Mouse (Mus musculus): Measurements from ENCODE around the gene Sec14l2. TPM values are rescaled to one million over a fixed set of nuclear protein-coding genes. Genes with fewer than 3 reads are reported as not detected.

Gene Sec14l2
- total RNA-seq, 2 experiments from 2014 or later, result 24.3 to 26.8 TPM

DNA sequence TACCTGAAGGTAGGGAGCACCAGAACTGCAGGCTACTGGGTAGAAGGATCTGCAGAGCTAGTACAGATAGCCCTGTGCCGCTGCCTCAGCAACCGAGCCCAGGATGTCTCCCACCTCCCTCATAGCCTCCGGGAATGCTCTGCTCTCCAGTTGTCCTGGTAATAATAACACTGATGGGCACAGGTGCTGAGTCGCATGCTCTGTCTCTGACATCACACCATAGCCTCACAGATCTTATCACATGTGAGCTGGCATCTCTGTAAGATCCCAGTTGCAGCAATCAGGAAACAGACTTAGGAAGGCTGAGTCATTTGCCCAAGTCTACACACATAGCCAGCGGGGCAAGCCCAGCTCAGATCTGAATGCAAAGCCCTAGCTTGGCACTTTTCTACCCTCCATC is 21.4 kb downstream of the Sec14l2 start:
- no peak for DNase-seq (ENCODE audit: low spot score in 2 of 2)

GRCm38 (mm10) chr11:4099447-4099846 is 23.8 kb downstream of the Sec14l2 start:
- peak in 1 of 2 experiments; percentile 42 for DNase-seq (ENCODE audit: low spot score in 2 of 2)

GRCm38 (mm10) chr11:4098816-4099215 is 24.4 kb downstream of the Sec14l2 start:
- no peak for DNase-seq (ENCODE audit: low spot score in 2 of 2)

- DNase-seq (ENCODE audit: low spot score in 2 of 2), result no peak
These were observed 25.1 kb downstream of the Sec14l2 start for GRCm38 (mm10) chr11:4098120-4098519.

- DNase-seq (ENCODE audit: low spot score in 2 of 2), result peak; percentile 36 to 38
These were observed 26.1 kb downstream of the Sec14l2 start for GRCm38 (mm10) chr11:4097091-4097621.

DNA sequence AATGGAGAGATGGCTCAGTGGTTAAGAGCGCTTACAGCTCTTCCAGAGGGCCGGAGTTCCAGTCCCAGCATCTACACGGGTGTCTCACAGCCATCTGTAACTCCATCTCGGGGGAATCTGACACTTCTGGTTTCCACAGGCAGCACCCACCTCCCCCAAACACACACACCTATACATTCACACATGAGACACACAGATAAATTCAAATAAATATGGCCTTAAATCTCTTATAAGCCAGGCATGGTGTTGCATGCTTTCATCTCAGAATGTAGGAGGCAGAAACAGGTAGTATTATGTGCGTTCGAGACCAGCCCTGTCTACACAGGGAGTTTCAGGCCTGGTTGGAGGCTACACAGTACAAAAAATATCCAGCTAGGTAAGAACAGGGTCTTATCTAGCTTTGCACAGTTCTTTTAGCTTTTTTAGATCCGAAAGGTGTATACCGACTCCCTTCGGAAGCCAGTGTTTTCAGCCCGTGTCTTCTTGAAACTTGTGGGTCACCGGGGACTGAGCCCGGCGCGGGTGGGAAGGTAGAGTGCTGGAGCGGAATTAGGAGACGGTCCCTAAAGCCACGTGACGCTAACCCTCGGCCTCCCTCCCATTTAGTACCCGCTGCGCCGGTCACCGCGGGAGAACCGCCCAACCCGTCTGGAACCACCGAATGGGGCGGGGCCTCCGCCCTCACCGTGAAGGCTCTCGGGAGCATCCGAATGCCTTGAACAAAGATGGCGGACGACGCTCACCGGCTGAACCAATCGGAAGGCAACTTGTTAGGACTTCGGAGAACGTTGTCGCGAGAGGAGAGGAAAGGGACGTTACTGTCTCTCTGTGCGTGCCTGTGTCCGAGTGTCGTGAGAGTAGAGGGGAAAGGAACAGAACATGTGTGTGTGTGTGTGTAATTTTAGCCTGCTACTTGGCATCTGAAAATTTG is 26.9 kb downstream of the Sec14l2 start:
- DNase-seq (ENCODE audit: low spot score in 2 of 2), result peak; percentile 96 to 98

GRCm38 (mm10) chr11:4095171-4096053 is 27.8 kb downstream of the Sec14l2 start, which contains the start of gene Mtfp1:
Gene Mtfp1, minus strand, starts transcription at chr11:4095445.
- peak; percentile 54 to 66 for DNase-seq (ENCODE audit: low spot score in 2 of 2)

DNA sequence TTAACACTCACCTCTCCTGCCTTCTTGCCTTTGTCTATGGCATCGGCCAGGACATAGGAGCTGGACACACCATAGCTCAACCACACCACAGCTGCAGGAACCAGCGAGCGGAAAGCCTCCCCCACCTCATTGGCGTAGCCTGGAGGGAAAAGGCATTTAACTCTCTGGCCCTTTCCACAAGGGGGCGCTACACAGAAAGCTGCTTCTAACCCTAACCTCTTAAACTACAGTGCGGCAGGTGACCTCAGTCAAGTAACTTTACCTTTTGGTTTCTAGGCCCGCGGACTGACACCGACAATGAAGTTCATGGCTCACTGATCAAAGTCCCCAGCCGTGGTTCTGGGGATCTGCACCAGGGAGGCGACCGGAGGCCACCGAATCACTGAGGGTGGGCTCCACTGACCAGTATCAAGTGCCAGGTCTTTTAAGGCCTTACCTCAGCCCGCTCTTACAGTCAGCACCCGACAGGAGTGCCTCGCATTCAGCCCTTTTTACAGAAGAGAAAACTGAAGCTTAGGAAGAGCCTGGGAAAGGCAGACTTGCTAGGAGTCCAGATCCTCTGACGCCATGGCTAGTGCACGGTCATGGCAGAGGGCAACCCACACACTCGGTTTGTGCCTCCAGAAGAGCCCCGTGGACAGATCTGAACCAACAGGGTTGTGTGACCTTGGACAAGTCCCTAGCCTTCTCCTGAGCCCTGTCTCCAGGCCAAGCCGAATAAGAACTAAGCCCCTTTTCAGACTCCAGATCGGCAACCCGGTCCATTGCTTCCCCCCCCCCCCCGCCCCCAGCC is 28.6 kb downstream of the Sec14l2 start:
- peak; percentile 77 to 84 for DNase-seq (ENCODE audit: low spot score in 2 of 2)

GRCm38 (mm10) chr11:4093459-4094377 is 29.5 kb downstream of the Sec14l2 start:
- DNase-seq (ENCODE audit: low spot score in 2 of 2), result no peak

GRCm38 (mm10) chr11:4087267-4087666 is 35.9 kb downstream of the Sec14l2 start:
- DNase-seq (ENCODE audit: low spot score in 2 of 2), result peak; percentile 26

DNA sequence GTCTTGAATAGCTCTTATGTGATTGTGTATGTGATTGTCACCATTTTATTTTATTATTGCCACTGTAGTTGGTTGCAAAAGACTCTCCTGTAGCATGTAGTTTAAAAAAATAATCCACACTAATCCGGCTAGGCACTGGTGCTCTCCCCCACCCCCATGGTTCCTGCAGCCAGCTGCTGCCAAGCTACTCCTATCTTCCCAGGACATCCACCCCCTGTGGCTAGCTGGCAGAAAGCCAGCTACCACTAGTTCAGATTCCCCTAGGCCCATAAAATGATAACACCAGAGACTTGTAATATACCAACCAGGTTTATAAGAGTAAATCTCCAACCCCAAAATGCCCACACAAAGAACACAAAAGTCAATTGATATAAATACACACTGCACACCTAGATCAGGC is 37.0 kb downstream of the Sec14l2 start:
- DNase-seq (ENCODE audit: low spot score in 2 of 2), result no peak

DNA sequence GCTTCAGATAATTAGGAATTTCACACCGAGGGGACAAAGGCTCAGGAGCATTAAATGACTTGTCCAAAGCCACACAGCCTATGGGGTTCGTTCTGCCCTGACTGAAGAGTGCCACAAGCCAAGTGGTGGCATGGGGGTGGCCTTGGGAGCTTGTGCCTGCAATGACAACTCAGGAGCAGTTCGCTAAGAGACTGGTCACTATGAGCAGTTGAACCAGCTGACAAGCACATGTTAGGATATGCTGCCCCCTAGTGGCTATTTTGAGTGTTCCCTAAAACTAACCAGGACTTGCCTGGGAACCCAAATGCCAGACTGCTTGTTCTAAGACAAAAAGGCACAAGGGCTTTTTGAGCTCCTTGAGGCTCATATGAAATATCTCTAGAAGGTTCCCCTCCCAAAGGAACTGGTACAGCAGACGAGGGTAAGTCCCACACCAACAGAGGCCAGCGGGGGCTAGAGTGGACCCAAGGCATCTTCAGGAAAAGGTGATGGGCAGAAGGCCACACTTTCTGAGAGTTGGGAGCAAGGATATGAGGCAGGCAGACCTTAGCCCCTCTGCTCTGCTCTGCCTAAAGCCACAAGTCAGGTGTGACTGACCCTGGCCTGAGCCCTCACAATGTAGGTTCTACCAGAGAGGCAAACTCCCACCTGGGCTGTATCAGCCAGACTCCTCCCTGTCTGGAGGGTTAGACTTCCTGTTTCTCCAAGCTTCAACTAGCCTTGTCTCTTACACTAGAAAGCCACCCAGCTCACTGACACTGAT is 39.7 kb downstream of the Sec14l2 start:
- DNase-seq (ENCODE audit: low spot score in 2 of 2), result peak; percentile 70 to 79

DNA sequence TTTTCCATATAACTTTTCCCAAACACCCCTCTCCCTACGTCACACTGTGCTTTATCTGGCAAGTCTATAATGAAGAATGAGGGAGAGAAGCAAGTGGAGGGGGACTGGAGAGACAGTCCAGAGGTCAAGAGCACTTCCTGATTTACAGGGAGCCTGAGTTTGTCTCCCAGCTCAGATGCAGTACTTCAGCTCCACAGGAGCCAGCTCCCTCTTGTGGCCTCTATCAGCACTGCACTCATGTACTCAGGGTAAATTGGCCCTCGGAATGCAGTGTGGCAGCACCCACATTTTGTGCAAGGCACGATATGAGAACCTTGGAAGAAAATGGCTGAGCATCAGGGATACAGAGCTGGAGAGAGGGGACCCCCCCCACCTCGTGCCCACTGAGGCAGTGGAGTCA is 43.0 kb downstream of the Sec14l2 start:
- peak; percentile 79 to 80 for DNase-seq (ENCODE audit: low spot score in 2 of 2)

DNA sequence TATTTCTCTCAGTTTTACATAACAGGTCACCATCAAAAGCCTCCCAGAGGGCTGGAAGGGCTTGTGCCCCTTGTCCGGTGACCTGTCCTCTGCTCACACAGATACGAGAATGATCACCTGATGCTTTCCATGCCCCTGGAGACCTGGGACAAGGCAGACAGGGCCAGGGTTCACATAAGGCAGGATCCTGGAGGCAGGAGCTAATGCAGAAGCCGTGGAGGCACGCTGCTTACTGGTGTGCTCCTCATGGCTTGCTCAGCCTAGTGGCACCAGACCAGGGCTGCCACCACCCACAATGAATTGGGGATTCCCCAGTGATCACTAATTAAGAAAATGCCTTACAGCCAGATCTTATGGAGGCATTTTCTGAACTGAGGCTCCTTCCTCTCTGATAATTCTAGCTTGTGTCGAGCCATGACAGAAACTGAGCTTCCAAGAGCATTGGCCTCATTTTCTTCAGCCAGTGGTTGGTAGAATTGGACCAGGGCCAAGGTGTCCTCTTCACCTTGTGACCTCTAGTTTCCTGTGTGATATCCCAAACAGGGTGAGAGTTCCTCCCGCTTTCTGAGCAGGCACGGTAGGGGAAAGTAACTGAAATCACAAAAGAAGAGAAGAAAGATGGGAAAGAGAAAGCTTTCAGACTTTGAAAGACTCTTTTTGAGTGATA is 44.8 kb downstream of the Sec14l2 start:
- DNase-seq (ENCODE audit: low spot score in 2 of 2), result no peak

DNA sequence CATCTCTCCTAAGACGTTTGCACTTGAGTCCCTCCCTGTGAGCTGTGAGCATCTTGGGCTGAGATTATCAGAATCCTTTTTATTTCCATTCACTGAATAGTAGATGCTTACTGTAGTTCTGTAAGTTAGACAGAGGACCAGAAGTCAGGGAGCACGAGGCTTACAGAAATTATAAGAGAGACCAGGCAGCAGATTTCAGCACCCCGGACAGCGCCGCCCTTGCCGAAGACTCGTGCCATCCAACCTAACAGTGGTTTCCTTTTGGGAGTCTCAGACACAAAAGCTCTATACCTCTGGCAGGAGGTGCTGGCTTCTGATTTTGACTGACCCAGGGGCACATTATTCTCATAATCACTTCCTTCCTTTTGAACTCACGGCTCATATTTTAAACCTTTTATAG is 46.6 kb downstream of the Sec14l2 start:
- DNase-seq (ENCODE audit: low spot score in 2 of 2), result no peak

DNA sequence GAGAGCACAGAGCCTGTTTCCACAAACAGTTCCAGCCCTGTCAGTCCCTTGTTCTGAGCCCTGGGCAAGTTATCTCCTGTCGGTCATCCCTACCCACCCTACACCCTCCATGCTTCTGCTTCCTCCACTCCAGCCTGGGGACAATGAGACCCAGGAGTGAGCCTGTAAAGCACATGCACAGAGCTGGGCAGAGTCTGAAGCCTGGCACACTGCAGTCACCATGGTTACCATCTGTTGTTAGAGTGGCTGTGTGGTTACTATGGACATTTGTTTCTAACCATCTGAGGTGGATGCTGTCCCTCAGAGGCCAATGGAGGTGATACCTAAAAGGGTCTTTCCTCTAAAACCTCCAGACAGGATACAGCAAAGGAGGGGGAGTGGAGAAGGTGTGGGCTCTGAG is 53.6 kb downstream of the Sec14l2 start:
- DNase-seq (ENCODE audit: low spot score in 2 of 2), result peak in 1 of 2 experiments; percentile 39

DNA sequence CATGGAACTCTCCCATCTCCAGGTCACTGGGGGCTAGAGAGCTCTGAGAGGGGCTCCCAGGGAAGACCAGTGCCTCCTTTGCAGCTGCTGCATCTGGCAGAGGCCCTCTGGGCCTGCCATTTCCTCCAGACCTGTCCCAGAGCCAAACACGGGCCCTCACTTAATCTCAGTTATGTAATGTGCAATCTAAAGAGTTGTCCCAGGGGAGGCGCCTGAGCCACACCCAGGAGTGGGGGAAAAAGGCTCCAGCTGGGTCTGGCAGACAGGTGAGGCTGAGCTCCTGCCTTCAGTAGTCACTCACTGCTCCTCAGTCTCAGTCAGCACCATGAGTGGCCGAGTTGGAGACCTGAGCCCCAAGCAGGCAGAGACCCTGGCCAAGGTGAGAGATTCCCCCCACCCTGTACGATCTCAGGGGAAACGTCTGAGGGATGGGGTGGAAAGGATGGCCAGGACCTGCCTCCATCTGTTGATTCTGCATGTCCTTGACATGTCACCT is 58.5 kb downstream of the Sec14l2 start, which contains the start of gene Sec14l3:
Sec14l3 (plus strand) TSS at position 215 of the 496 bp plus-strand sequence.
- DNase-seq (ENCODE audit: low spot score in 2 of 2), result no peak

DNA sequence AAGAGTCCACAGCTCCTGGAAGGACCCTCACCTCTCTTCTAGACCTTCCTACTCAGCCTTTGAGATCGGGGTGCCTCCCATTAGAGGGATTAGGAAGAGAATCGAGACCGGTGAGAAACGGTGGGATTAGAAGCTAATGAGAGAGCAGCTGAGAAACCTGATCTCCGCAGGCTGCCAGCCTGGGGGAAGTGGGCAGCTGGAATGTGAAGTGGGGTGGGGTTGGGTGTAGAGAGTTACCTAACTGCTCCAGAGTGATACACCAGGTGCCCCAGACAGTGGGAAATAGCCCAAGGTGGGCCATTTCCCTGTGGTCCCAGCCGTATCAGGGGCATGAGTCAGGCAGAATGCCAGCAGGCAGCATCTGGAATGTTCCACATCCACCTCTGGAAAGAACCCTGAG is 60.2 kb downstream of the Sec14l2 start:
- no peak for DNase-seq (ENCODE audit: low spot score in 2 of 2)

All from layer of hippocampus, postnatal 10 days (tissue).